Comparison of ENCODE assay signal across 13 mouse cellular contexts in the genomic region with DNA sequence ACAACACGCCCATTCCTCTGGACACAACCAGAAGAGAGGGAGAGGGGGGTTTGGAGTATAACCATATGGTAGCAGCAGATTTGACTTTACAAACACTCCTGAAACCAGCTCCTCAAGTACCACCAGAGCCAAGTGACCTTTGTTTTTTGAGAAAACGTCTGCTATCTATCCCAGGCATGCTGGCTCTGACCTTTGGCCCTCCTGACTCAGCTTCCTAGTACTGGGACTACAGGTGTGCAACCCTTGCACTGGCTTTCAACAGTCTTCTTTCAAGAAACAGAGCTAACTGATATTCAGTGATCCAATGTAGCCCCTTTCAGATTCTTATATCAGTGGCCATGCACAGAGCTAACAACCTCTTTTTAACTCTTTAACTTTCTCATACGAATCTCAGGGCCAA. TPM values are rescaled to one million over a fixed set of nuclear protein-coding genes. Genes with fewer than 3 reads are reported as not detected.
"Had no signal": no experiment of that assay in that cellular context is flagged by ENCODE, and none has a peak within 500 bp of the region (broad histone marks: within the 10 kb centered on the region; RNA-seq: fewer than 3 reads in every experiment).

No protein-coding gene starts in this region.

- H3K9ac ChIP-seq: liver, embryonic 13.5 days; liver, postnatal 0 days; lung, embryonic 15.5 days; midbrain, embryonic 12.5 days had no signal

- H3K4me3 ChIP-seq: limb, embryonic 10.5 days; liver, embryonic 13.5 days; lung, embryonic 15.5 days; megakaryocyte, embryonic 14.5 days; midbrain, embryonic 12.5 days had no signal

- ATAC-seq: hindbrain, embryonic 16.5 days; inflammation-experienced regulatory T-cells, adult 6 months; liver, postnatal 0 days had no signal

- DNase-seq: liver, embryonic 13.5 days; liver, postnatal 0 days; lung, postnatal 14 days; right cerebral cortex, postnatal 14 days; thymus, postnatal 36 days had no signal

- H3K27me3 ChIP-seq: liver, embryonic 13.5 days; lung, embryonic 15.5 days; megakaryocyte, embryonic 14.5 days; midbrain, embryonic 12.5 days had no signal

- H3K4me1 ChIP-seq: limb, embryonic 10.5 days; lung, embryonic 15.5 days had no signal

- H3K27ac ChIP-seq: limb, embryonic 10.5 days; liver, embryonic 13.5 days; lung, embryonic 15.5 days; macrophage; midbrain, embryonic 12.5 days had no signal

- H3K4me2 ChIP-seq: liver, embryonic 13.5 days; lung, embryonic 15.5 days; midbrain, embryonic 12.5 days had no signal

- H3K9me3 ChIP-seq: limb, embryonic 10.5 days; liver, embryonic 13.5 days; lung, embryonic 15.5 days; megakaryocyte, embryonic 14.5 days; midbrain, embryonic 12.5 days had no signal

RNA-seq across cellular contexts. Expression of a gene that starts 20.4 kb away (rescaled TPM):
- polyA plus RNA-seq: hindbrain, embryonic 16.5 days; inflammation-experienced regulatory T-cells, adult 6 months; liver, embryonic 13.5 days; liver, postnatal 0 days; neural tube, embryonic 14.5 days had no signal
